Comparison of ENCODE assay signal across 23 mouse cellular contexts in the genomic region with DNA sequence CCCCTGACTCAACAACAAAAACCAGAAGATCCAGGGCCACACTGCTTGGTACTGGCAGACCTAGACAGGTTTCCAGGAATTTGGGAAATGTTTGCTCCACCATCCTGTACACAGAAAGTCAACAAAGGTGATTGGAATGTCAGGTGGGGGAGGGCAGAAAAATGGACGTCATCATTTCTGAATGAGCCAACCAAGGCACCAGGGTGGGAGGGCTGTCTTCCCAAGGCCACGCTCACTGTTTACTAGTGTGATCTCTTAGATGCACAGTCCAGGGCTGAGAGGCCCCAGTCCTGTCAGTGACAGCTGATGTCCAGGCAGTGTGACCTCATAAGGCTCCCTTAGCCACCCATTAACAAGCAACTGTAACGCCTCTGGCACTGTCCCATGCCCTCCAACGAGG. TPM values are rescaled to one million over a fixed set of nuclear protein-coding genes. Genes with fewer than 3 reads are reported as not detected.
A peak's percentile ranks its signal among the peaks of the same experiment; 100 is the strongest.
DNase-seq lines count a peak whose midpoint lies in the region; ATAC-seq and TF ChIP-seq lines count a peak whose summit lies in the region.
"Had no signal": no experiment of that assay in that cellular context is flagged by ENCODE, and none has a peak within 500 bp of the region (broad histone marks: within the 10 kb centered on the region; RNA-seq: fewer than 3 reads in every experiment).

No protein-coding gene starts in this region.

- H3K9ac ChIP-seq in liver, adult 2 months (ENCODE audit: low read depth, low read length): no peak overlapping the region; the same call in 1 of the 2 replicates
- no peak overlapping the region for H3K9ac ChIP-seq in liver, embryonic 12.5 days
- H3K9ac ChIP-seq in intestine, embryonic 16.5 days (ENCODE audit: low read depth, low read length): no peak overlapping the region
- H3K9ac ChIP-seq: embryonic facial prominence, embryonic 15.5 days; forebrain, embryonic 15.5 days; hindbrain, embryonic 14.5 days had no signal

- H3K27ac ChIP-seq in liver, adult 2 months (replicated peaks; ENCODE audit: insufficient read depth, low read depth, low read length): peak overlapping the region; percentile 91
- H3K27ac ChIP-seq in liver, embryonic 12.5 days: no peak overlapping the region
- H3K27ac ChIP-seq in testis, adult 2 months (ENCODE audit: control insufficient read depth, insufficient read depth, low read depth, low read length): no peak overlapping the region
- no peak overlapping the region for H3K27ac ChIP-seq in intestine, embryonic 16.5 days (ENCODE audit: low read length)
- H3K27ac ChIP-seq: embryonic facial prominence, embryonic 15.5 days; forebrain, embryonic 15.5 days; heart, adult 2 months; hindbrain, embryonic 10.5 days; hindbrain, embryonic 14.5 days had no signal

- H3K4me2 ChIP-seq in liver, embryonic 12.5 days: no peak overlapping the region
- H3K4me2 ChIP-seq in intestine, embryonic 16.5 days (ENCODE audit: low read depth, low read length): no peak overlapping the region
- H3K4me2 ChIP-seq: embryonic facial prominence, embryonic 15.5 days; forebrain, embryonic 15.5 days; heart, embryonic 11.5 days; hindbrain, embryonic 14.5 days had no signal

- no peaks in the 10 kb centered on the region for H3K36me3 ChIP-seq in liver, adult 2 months (ENCODE audit: control insufficient read depth, insufficient read depth, low read length)
- no peaks in the 10 kb centered on the region for H3K36me3 ChIP-seq in liver, embryonic 12.5 days
- H3K36me3 ChIP-seq in testis, adult 2 months (ENCODE audit: control insufficient read depth, insufficient read depth, low read length): no peaks in the 10 kb centered on the region
- no peaks in the 10 kb centered on the region for H3K36me3 ChIP-seq in intestine, embryonic 16.5 days (ENCODE audit: control insufficient read depth, insufficient read depth, low read length)
- H3K36me3 ChIP-seq: embryonic facial prominence, embryonic 15.5 days; forebrain, embryonic 15.5 days; G1E; hindbrain, embryonic 10.5 days had no signal

- peaks cover 26% of the 10 kb centered on the region for H3K4me1 ChIP-seq in liver, adult 2 months (ENCODE audit: control insufficient read depth, insufficient read depth, low read length)
- H3K4me1 ChIP-seq in liver, embryonic 12.5 days: peaks cover 38% of the 10 kb centered on the region
- H3K4me1 ChIP-seq in testis, adult 2 months (ENCODE audit: control insufficient read depth, insufficient read depth, low read length): no peaks in the 10 kb centered on the region; the same call in 1 of the 2 replicates
- H3K4me1 ChIP-seq in intestine, embryonic 16.5 days (ENCODE audit: control insufficient read depth, insufficient read depth, low read length): peaks cover 19% of the 10 kb centered on the region
- H3K4me1 ChIP-seq: forebrain, embryonic 15.5 days had no signal

- no peaks in the 10 kb centered on the region for H3K27me3 ChIP-seq in liver, adult 2 months (ENCODE audit: control insufficient read depth, insufficient read depth, low read length)
- H3K27me3 ChIP-seq in liver, embryonic 12.5 days (replicated peaks): no peaks in the 10 kb centered on the region
- H3K27me3 ChIP-seq in testis, adult 2 months (ENCODE audit: control insufficient read depth, insufficient read depth, low read length): no peaks in the 10 kb centered on the region
- H3K27me3 ChIP-seq in intestine, embryonic 16.5 days (replicated peaks; ENCODE audit: control insufficient read depth, insufficient read depth, low read length): no peaks in the 10 kb centered on the region
- H3K27me3 ChIP-seq: embryonic facial prominence, embryonic 15.5 days; forebrain, embryonic 15.5 days had no signal

- H3K4me3 ChIP-seq in liver, adult 2 months (ENCODE audit: insufficient read depth, low read depth, low read length): no peak overlapping the region
- no peak overlapping the region for H3K4me3 ChIP-seq in liver, embryonic 12.5 days
- H3K4me3 ChIP-seq in testis, adult 2 months (ENCODE audit: control insufficient read depth, low read depth, low read length): peak overlapping the region; percentile 4; the same call in 1 of the 2 replicates
- H3K4me3 ChIP-seq in intestine, embryonic 16.5 days (ENCODE audit: low read length): no peak overlapping the region
- H3K4me3 ChIP-seq: embryonic facial prominence, embryonic 15.5 days; erythroblast, embryonic 14.5 days; forebrain, embryonic 15.5 days; heart, adult 2 months; hindbrain, embryonic 10.5 days had no signal

- no peak for TF ChIP-seq POLR2A in liver, adult 2 months (IDR thresholded peaks at IDR 0.05; ENCODE audit: extremely low read depth, insufficient read depth, low read length)
- no peak for TF ChIP-seq POLR2A in testis, adult 2 months (IDR thresholded peaks at IDR 0.05; ENCODE audit: control insufficient read depth, low read depth, low read length)

- no peak for TF ChIP-seq CTCF in liver, adult 2 months (IDR thresholded peaks at IDR 0.05; ENCODE audit: low read depth, low read length)
- TF ChIP-seq CTCF in testis, adult 2 months (IDR thresholded peaks at IDR 0.05; ENCODE audit: control insufficient read depth, insufficient read depth, insufficient replicate concordance, low read depth, low read length): no peak

- H3K9me3 ChIP-seq in liver, embryonic 12.5 days (replicated peaks): no peaks in the 10 kb centered on the region
- no peaks in the 10 kb centered on the region for H3K9me3 ChIP-seq in intestine, embryonic 16.5 days (ENCODE audit: control insufficient read depth, low read length)
- H3K9me3 ChIP-seq: embryonic facial prominence, embryonic 15.5 days; forebrain, embryonic 15.5 days; G1E; hindbrain, embryonic 10.5 days had no signal

- WGBS in liver, adult 2 months: 22% methylated on average over 4 of the region's 4 CpGs
- 76% methylated on average over 4 of the region's 4 CpGs for whole genome bisulfite sequencing in liver, embryonic 12.5 days (ENCODE audit: insufficient replicate concordance)
- 73% methylated on average over 4 of the region's 4 CpGs for WGBS in intestine, embryonic 16.5 days

- no peaks in the 10 kb centered on the region for H3K79me2 ChIP-seq in liver, adult 2 months (ENCODE audit: control insufficient read depth, insufficient read depth, low read length)

- ATAC-seq in liver, embryonic 12.5 days: no peak
- ATAC-seq in intestine, embryonic 16.5 days: no peak
- ATAC-seq: activated CD4-positive, CD25-positive, alpha-beta regulatory T cell, adult 4 months; CD4-positive, CD25-positive, alpha-beta regulatory T cell, adult 4 months; forebrain, embryonic 15.5 days had no signal

- peak; percentile 19 for DNase-seq in adrenal gland, adult 2 months
- no peak for DNase-seq in adrenal gland, postnatal 36 days
- DNase-seq in liver, adult 2 months (ENCODE audit: extremely low read depth, low read depth, low spot score): peak; percentile 98
- DNase-seq in testis, postnatal 14 days (ENCODE audit: low spot score): no peak
- no peak for DNase-seq in neural tube, embryonic 10.5 days (ENCODE audit: extremely low spot score, low spot score)
- DNase-seq: adrenal gland, postnatal 25 days; B cell, adult 2 months; cerebellum, adult 2 months; cerebellum, postnatal 10 days; gastrocnemius, postnatal 10 days; heart, adult 2 months had no signal

RNA-seq across cellular contexts. Expression of gene Zfp36l1, which starts 32.9 kb away (rescaled TPM):
- total RNA-seq in adrenal gland, adult 2 months (2021): 100 to 1,000 TPM; 191 to 215 TPM
- 458 and 470 TPM in 2 replicates for polyA plus RNA-seq in adrenal gland, adult 2 months (2012; rRNA removed)
- 100 to 1,000 TPM; 230 to 283 TPM for total RNA-seq in adrenal gland, postnatal 36 days (2021)
- total RNA-seq in liver, adult 2 months (2014; rRNA removed): 15.4 and 21.8 TPM in 2 replicates
- polyA plus RNA-seq in liver, adult 2 months (2012; rRNA removed): 125 and 162 TPM in 2 replicates
- polyA plus RNA-seq in liver, embryonic 12.5 days (2016; fragmentation: Nextera tagmentation; extraction: Ambion mirVana): 23.9 and 24.2 TPM in 2 replicates
- polyA plus RNA-seq in testis, adult 2 months (2012; rRNA removed): 28.4 and 33.0 TPM in 2 replicates
- polyA plus RNA-seq in intestine, embryonic 16.5 days (2015; fragmentation: Nextera tagmentation; extraction: Ambion mirVana): 79.7 and 89.1 TPM in 2 replicates

Comparison
In these comparisons a context has a peak if more than half of its experiments do, and no peak if none do; other contexts are left out.
1. DNase-seq: peak in adrenal gland, adult 2 months (single experiment) and liver, adult 2 months (single experiment); none in adrenal gland, postnatal 36 days (0 of 2), testis, postnatal 14 days (single experiment) and neural tube, embryonic 10.5 days (single experiment).